23 mouse cellular contexts compared by ENCODE assay signal in genomic region chr9:10368410-10368809, GRCm38 (mm10).
DNase-seq lines count a peak whose midpoint lies in the region; ATAC-seq and TF ChIP-seq lines count a peak whose summit lies in the region.
"Had no signal": no experiment of that assay in that cellular context is flagged by ENCODE, and none has a peak within 500 bp of the region (broad histone marks: within the 10 kb centered on the region; RNA-seq: fewer than 3 reads in every experiment).

No protein-coding gene starts in this region.

- no peaks in the 10 kb centered on the region for H3K36me3 ChIP-seq in kidney, embryonic 15.5 days
- H3K36me3 ChIP-seq: embryonic facial prominence, embryonic 12.5 days; embryonic facial prominence, embryonic 15.5 days; hindbrain, embryonic 12.5 days; hindbrain, embryonic 15.5 days had no signal

- H3K27ac ChIP-seq in kidney, embryonic 15.5 days: no peak overlapping the region
- H3K27ac ChIP-seq in left cerebral cortex, adult 2 months: no peak overlapping the region
- H3K27ac ChIP-seq: embryonic facial prominence, embryonic 12.5 days; embryonic facial prominence, embryonic 15.5 days; gastrocnemius, adult 2 months; hindbrain, embryonic 12.5 days; hindbrain, embryonic 15.5 days had no signal

- no peaks in the 10 kb centered on the region for H3K27me3 ChIP-seq in kidney, embryonic 15.5 days
- H3K27me3 ChIP-seq: embryonic facial prominence, embryonic 12.5 days; embryonic facial prominence, embryonic 15.5 days; hindbrain, embryonic 12.5 days; hindbrain, embryonic 15.5 days had no signal

- no peak for TF ChIP-seq POLR2A in brain, embryonic 14.5 days (IDR thresholded peaks at IDR 0.05; ENCODE audit: borderline replicate concordance, extremely low read depth, insufficient read depth, insufficient read length, poor library complexity, severe bottlenecking)

- TF ChIP-seq CTCF in brain, embryonic 14.5 days (IDR thresholded peaks at IDR 0.05; ENCODE audit: borderline replicate concordance, extremely low read depth, insufficient read depth, insufficient read length): no peak
- no peak for TF ChIP-seq CTCF in left cerebral cortex, adult 2 months (IDR thresholded peaks at IDR 0.05)

- WGBS in kidney, embryonic 15.5 days: 53% methylated on average over 1 of the region's 1 CpGs

- no peaks in the 10 kb centered on the region for H3K9me3 ChIP-seq in kidney, embryonic 15.5 days (replicated peaks)
- H3K9me3 ChIP-seq: embryonic facial prominence, embryonic 12.5 days; embryonic facial prominence, embryonic 15.5 days; hindbrain, embryonic 12.5 days; hindbrain, embryonic 15.5 days had no signal

- H3K4me2 ChIP-seq in kidney, embryonic 15.5 days: no peak overlapping the region
- H3K4me2 ChIP-seq: embryonic facial prominence, embryonic 12.5 days; embryonic facial prominence, embryonic 15.5 days; heart, embryonic 11.5 days; hindbrain, embryonic 12.5 days; hindbrain, embryonic 15.5 days had no signal

- no peak for DNase-seq in kidney, adult 18-20 months
- peak; percentile 12 for DNase-seq in brain, embryonic 14.5 days (ENCODE audit: low read depth)
- DNase-seq in mesoderm, embryonic 11.5 days (ENCODE audit: low read depth, low spot score): peak; percentile 35
- DNase-seq in layer of hippocampus, adult 18-20 months (ENCODE audit: low spot score in 2 of 2): no peak
- no peak for DNase-seq in left cerebral cortex, adult 2 months (ENCODE audit: extremely low spot score in 1 of 2, low spot score in 2 of 2)
- DNase-seq: adrenal gland, adult 2 months; adrenal gland, postnatal 14 days; cerebellum, adult 11-12 months; cerebellum, adult 8-10 months; cerebellum, postnatal 10 days; cerebellum, postnatal 36 days; forebrain, postnatal 0 days; gastrocnemius, adult 2 months; gastrocnemius, postnatal 14 days; heart, adult 11 months had no signal

- no peak overlapping the region for H3K9ac ChIP-seq in kidney, embryonic 15.5 days
- H3K9ac ChIP-seq: embryonic facial prominence, embryonic 12.5 days; embryonic facial prominence, embryonic 15.5 days; forebrain, postnatal 0 days; hindbrain, embryonic 12.5 days; hindbrain, embryonic 15.5 days had no signal

- intact Hi-C loops in left cerebral cortex, adult 2 months (cut with DNase I): no loop called here

- no peak overlapping the region for H3K4me3 ChIP-seq in kidney, embryonic 15.5 days (replicated peaks)
- no peak overlapping the region for H3K4me3 ChIP-seq in left cerebral cortex, adult 2 months
- H3K4me3 ChIP-seq: embryonic facial prominence, embryonic 12.5 days; embryonic facial prominence, embryonic 15.5 days; gastrocnemius, adult 2 months; hindbrain, embryonic 12.5 days; hindbrain, embryonic 15.5 days had no signal

- H3K4me1 ChIP-seq in kidney, embryonic 15.5 days: no peaks in the 10 kb centered on the region
- H3K4me1 ChIP-seq: embryonic facial prominence, embryonic 12.5 days; embryonic facial prominence, embryonic 15.5 days; hindbrain, embryonic 12.5 days; hindbrain, embryonic 15.5 days had no signal

- ATAC-seq in kidney, embryonic 15.5 days (replicated peaks; ENCODE audit: low FRiP score): peak; percentile 80
- ATAC-seq: CD4-positive, CD25-positive, alpha-beta regulatory T cell, adult 4 months; forebrain, embryonic 14.5 days; forebrain, postnatal 0 days had no signal

Comparison
In these comparisons a context has a peak if more than half of its experiments do, and no peak if none do; other contexts are left out.
1. DNase-seq: peak in brain, embryonic 14.5 days (single experiment) and mesoderm, embryonic 11.5 days (single experiment); none in kidney, adult 18-20 months (single experiment), layer of hippocampus, adult 18-20 months (0 of 2) and left cerebral cortex, adult 2 months (0 of 2).